Mouse (Mus musculus) thymus, postnatal 4 days (tissue): ENCODE measurements at regions not wholly inside any gene's neighbourhood (a gene's known extent, or its start where the extent isn't known, plus 50 kb on each side); places are given as distances from the start of the nearest gene placed in this dataset.

ENCODE experiments used
- DNase-seq: peaks from one replicate; pipeline ENCODE4 v3.0.0; 2021

- DNase-seq, result no peak
Measured at GRCm38 (mm10) chr17:84070596-84070995, 117.2 kb downstream of the Zfp36l2 start.

- DNase-seq, result no peak
Measured at GRCm38 (mm10) chr17:84067102-84067501, 120.6 kb downstream of the Zfp36l2 start.

GRCm38 (mm10) chr17:84063791-84064190, 124.0 kb downstream of the Zfp36l2 start:
- DNase-seq, result peak; percentile 72

- DNase-seq, result peak; percentile 33
Measured at GRCm38 (mm10) chr17:84061621-84062020, 126.1 kb downstream of the Zfp36l2 start.

GRCm38 (mm10) chr17:84056469-84056868, 131.3 kb downstream of the Zfp36l2 start:
- DNase-seq, result no peak

GRCm38 (mm10) chr17:84052437-84052836, 135.3 kb downstream of the Zfp36l2 start:
- no peak for DNase-seq

GRCm38 (mm10) chr17:84051212-84051611, 136.5 kb downstream of the Zfp36l2 start:
- no peak for DNase-seq

- DNase-seq, result no peak
Measured at GRCm38 (mm10) chr17:84048533-84048932, 139.2 kb downstream of the Zfp36l2 start.

- no peak for DNase-seq
Measured at GRCm38 (mm10) chr17:84047520-84047919, 140.2 kb downstream of the Zfp36l2 start.

GRCm38 (mm10) chr17:84045812-84046211, 141.9 kb downstream of the Zfp36l2 start:
- no peak for DNase-seq

GRCm38 (mm10) chr17:84044472-84044936, 143.2 kb downstream of the Zfp36l2 start:
- DNase-seq, result no peak

GRCm38 (mm10) chr17:84043102-84043501, 144.6 kb downstream of the Zfp36l2 start:
- no peak for DNase-seq

GRCm38 (mm10) chr17:84039444-84039843, 148.3 kb downstream of the Zfp36l2 start:
- DNase-seq, result no peak

- DNase-seq, result no peak
Measured at GRCm38 (mm10) chr17:84037580-84038304, 150.0 kb downstream of the Zfp36l2 start.

- DNase-seq, result peak; percentile 68
Measured at GRCm38 (mm10) chr17:84036056-84036455, 151.7 kb downstream of the Zfp36l2 start.

GRCm38 (mm10) chr17:84034801-84035200, 152.9 kb downstream of the Zfp36l2 start:
- no peak for DNase-seq

- no peak for DNase-seq
Measured at GRCm38 (mm10) chr17:84032441-84032840, 155.3 kb downstream of the Zfp36l2 start.

- no peak for DNase-seq
Measured at GRCm38 (mm10) chr17:84031833-84032232, 155.9 kb downstream of the Zfp36l2 start.

- DNase-seq, result no peak
Measured at GRCm38 (mm10) chr17:84031381-84031780, 156.4 kb downstream of the Zfp36l2 start.

- DNase-seq, result no peak
Measured at GRCm38 (mm10) chr17:84030699-84031098, 157.0 kb downstream of the Zfp36l2 start.

GRCm38 (mm10) chr17:84028157-84028970, 159.4 kb downstream of the Zfp36l2 start:
- DNase-seq, result peak; percentile 99

- DNase-seq, result no peak
Measured at GRCm38 (mm10) chr17:84027275-84027674, 160.5 kb downstream of the Zfp36l2 start.

GRCm38 (mm10) chr17:84026110-84026509, 161.6 kb downstream of the Zfp36l2 start:
- DNase-seq, result peak; percentile 55

- DNase-seq, result peak; percentile 68
Measured at GRCm38 (mm10) chr17:84022358-84022757, 165.4 kb downstream of the Zfp36l2 start.
